Mouse (Mus musculus) liver, embryonic 14.5 days (tissue): ENCODE measurements around the gene Pdc. TPM values are rescaled to one million over a fixed set of nuclear protein-coding genes. Genes with fewer than 3 reads are reported as not detected.
A peak's percentile ranks its signal among the peaks of the same experiment; 100 is the strongest.
"Not testable (repeated sequence)": the region's sequence is repeated elsewhere in the genome, so short reads cannot be mapped to it uniquely, and the experiment has no call there.

ENCODE experiments used
- ATAC-seq: fragments of 200-750 bp; cut with Nextera tagmentation; 2 replicates; pipeline ENCODE4 v1.8.0; 2017; ENCODE audit warnings: moderate number of reproducible peaks, mild to moderate bottlenecking, moderate library complexity; ENCODE audit not compliant: insufficient read depth
- DNase-seq, 3 experiments: peaks; one replicate each; pipeline ENCODE4 v3.0.0-alpha.2; 2012 to 2013; ENCODE audit warnings: low read depth in 3 of 3, low spot score in 3 of 3
- H3K27ac ChIP-seq: fragments of 300-500 bp; sonication (generic); 2 replicates; pipeline ENCODE4 v1.5.1; 2014; ENCODE audit warnings: moderate library complexity, mild to moderate bottlenecking, control low read depth, inconsistent platforms
- H3K27me3 ChIP-seq: fragments of 300-500 bp; sonication (generic); 2 replicates; pipeline ENCODE4 v1.6.1; 2014; ENCODE audit warnings: mild to moderate bottlenecking, low read length, moderate library complexity; ENCODE audit not compliant: control insufficient read depth, insufficient read depth
- H3K36me3 ChIP-seq: fragments of 300-500 bp; sonication (generic); replicated peaks from 2 replicates; pipeline ENCODE4 v1.6.1; 2014; ENCODE audit warnings: low read depth; ENCODE audit not compliant: control insufficient read depth, insufficient read depth
- H3K4me1 ChIP-seq, 2 experiments: fragments of 200-500 bp in 1 of 2; fragments of 300-500 bp in 1 of 2; sonication (generic) in 1 of 2; replicated peaks; 2 replicates each; pipeline ENCODE4 v1.6.1; 2012 to 2014; ENCODE audit warnings: antibody characterized with exemption in 1 of 2, inconsistent platforms in 1 of 2, low read length in 1 of 2; ENCODE audit not compliant: control insufficient read depth in 2 of 2, insufficient read depth in 2 of 2
- H3K4me2 ChIP-seq: fragments of 300-500 bp; sonication (generic); 2 replicates; pipeline ENCODE4 v1.6.1; 2014; ENCODE audit warnings: low read depth, mild to moderate bottlenecking, control low read depth, moderate library complexity
- H3K4me3 ChIP-seq, 2 experiments: fragments of 200-500 bp in 1 of 2; fragments of 300-500 bp in 1 of 2; sonication (generic) in 1 of 2; 2 replicates each; pipeline ENCODE4 v1.5.1; 2012 to 2014; ENCODE audit warnings: low read depth in 2 of 2, low read length in 2 of 2, mild to moderate bottlenecking in 2 of 2, control low read depth in 1 of 2, inconsistent platforms in 1 of 2, moderate library complexity in 1 of 2; ENCODE audit not compliant: insufficient read depth in 1 of 2
- H3K9ac ChIP-seq: fragments of 300-500 bp; sonication (generic); replicated peaks from 2 replicates; pipeline ENCODE4 v1.6.1; 2014; ENCODE audit warnings: mild to moderate bottlenecking, control low read depth, moderate library complexity
- H3K9me3 ChIP-seq: fragments of 300-500 bp; sonication (generic); 2 replicates; pipeline ENCODE4 v1.6.1; 2016; ENCODE audit warnings: low read length, mixed read lengths; ENCODE audit not compliant: control insufficient read depth
- CTCF ChIP-seq: IDR thresholded peaks from 2 replicates; pipeline ENCODE4 v1.5.1; 2016; ENCODE audit warnings: antibody characterized with exemption, low read depth, control low read depth
- EP300 ChIP-seq: IDR thresholded peaks from 2 replicates; pipeline ENCODE4 v1.6.1; 2016; ENCODE audit warnings: antibody characterized with exemption, low read depth
- WGBS: fragments of 180-500 bp; shearing (Covaris S2); extraction: QIAGEN DNeasy Blood & Tissue Kit; methylation state at CpG from one replicate; pipeline ENCODE4 v1.1.7; 2014; ENCODE audit not compliant: insufficient replicate concordance; 5-methylcytosine and 5-hydroxymethylcytosine counted together
- polyA plus RNA-seq, 2 experiments: library from polyadenylated mRNA; depleted of rRNA in 1 of 2; stranded (reverse) in 1 of 2; unstranded in 1 of 2; fragments of >200 nt; fragmentation: Nextera tagmentation in 1 of 2; extraction: Ambion mirVana in 1 of 2; gene quantifications; 2 replicates each; pipeline versions ENCODE4 v1.2.1 to v1.2.3; 2012 to 2014

Pdc gene
- not detected in 2 replicates for polyA plus RNA-seq (2012; rRNA removed)
- not detected in 2 replicates for polyA plus RNA-seq (2014; fragmentation: Nextera tagmentation; extraction: Ambion mirVana)

DNA sequence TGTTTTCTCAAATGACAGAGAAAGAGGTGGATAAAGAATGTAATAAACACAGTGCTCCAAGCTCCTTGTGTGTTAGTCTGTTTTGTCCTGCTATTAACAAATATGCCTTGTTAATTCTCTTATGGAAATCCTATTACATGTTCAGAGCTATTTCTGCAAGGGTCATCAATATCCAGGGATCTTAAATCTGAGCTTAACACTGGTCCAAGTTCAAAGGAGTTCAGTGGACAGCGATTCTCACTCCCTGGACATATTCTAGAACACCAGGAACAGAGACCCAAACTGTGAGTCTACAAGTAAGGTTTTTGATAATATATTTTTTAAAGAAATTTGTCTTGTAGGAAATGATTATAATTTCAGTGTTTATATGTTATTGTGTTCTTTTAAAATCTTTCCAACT is at the start of gene Pdc:
TSS of gene Pdc (plus strand) at position 213 of the 400 bp plus-strand sequence.
- ATAC-seq (no peak), DNase-seq (no peak)
- WGBS, result 62% methylated on average over 1 of the region's 1 CpGs
- no peak within 1 kb of the TSS for H3K9ac ChIP-seq
- no peaks in the 10 kb centered on the region for H3K4me1 ChIP-seq
- no peak within 1 kb of the TSS for H3K27ac ChIP-seq
- H3K4me3 ChIP-seq, result no peak within 1 kb of the TSS
- no peaks in the 10 kb centered on the region for H3K36me3 ChIP-seq
- no peak within 1 kb of the TSS for H3K4me2 ChIP-seq
- TF ChIP-seq EP300 (no peak), CTCF (no peak)
- no peaks in the 10 kb centered on the region for H3K27me3 ChIP-seq
- no peaks in the 10 kb centered on the region for H3K9me3 ChIP-seq

DNA sequence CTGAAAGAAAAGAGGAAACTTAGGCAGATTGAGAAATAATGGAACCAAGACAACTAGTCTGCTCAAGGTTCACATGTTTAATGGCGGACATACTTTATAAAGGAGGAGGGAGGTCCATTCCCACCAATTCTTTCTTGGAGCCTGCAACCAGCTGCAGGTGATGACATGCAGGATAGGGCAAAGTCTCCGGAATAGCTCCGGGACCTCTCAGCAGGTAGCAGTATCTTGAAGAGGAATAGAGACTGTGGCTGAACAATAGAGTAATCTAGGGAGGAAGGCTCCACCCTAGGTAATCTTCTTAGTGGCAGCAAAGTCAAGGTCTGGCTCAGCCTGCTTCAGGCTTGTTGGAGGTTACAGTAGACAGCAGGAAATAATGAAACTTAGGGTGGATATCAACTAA is 25.2 kb upstream of the Pdc start:
- WGBS, result 67% methylated on average over 3 of the region's 3 CpGs
- DNase-seq, H3K4me2 ChIP-seq, H3K9ac ChIP-seq, H3K27me3 ChIP-seq, H3K4me1 ChIP-seq, H3K36me3 ChIP-seq, ATAC-seq, H3K27ac ChIP-seq, H3K9me3 ChIP-seq, H3K4me3 ChIP-seq: not testable (repeated sequence)

DNA sequence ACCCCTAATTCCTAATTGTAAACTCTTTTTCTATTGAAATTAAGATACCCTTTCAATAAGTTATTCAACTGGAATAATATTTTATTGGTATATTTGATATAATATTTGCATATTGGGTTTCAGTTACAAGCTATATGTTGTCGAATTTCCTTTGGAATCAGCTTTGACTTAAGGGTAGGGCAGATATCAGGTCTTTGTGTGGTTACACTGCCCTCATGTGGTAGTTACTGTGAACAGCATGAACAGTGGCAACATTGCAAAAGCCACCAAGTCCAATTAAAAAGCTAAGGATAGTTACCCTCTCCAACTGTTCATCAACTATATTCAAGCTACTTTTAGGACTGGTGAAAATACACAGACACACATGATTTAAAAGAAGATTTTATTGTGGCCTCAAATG is 11.6 kb upstream of the Pdc start:
- TF ChIP-seq CTCF (peak; percentile 51; the same call in 1 of the 2 replicates), EP300 (no peak)
- Histone ChIP-seq H3K4me1 (no peaks in the 10 kb centered on the region), H3K27ac (no peak overlapping the region), H3K27me3 (no peaks in the 10 kb centered on the region), H3K36me3 (no peaks in the 10 kb centered on the region), H3K4me2 (no peak overlapping the region), H3K9ac (no peak overlapping the region), H3K9me3 (no peaks in the 10 kb centered on the region), H3K4me3 (no peak overlapping the region)
- DNase-seq, result peak in 1 of 3 experiments; percentile 1
- ATAC-seq, result no peak
- 44% methylated on average over 1 of the region's 1 CpGs for WGBS

DNA sequence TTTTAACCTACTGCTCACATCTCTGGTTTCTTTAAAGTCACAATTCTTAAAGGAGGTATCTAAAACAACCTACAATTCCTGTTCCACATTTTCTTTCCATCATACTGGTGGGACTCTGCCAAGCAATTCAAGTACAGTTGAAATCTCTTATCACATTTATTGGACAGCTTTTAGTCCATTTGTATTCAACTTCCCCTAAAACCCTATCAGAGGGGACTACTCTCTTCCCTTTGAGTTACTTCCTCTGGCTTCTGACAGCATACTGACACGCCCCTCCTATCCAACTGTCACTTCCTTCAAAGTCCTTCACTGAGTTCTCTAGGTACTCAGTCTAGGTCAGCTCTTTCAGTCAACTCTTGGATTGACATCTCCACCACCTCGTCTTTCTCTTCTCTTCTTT is 15.9 kb downstream of the Pdc start:
- Histone ChIP-seq H3K9me3 (no peaks in the 10 kb centered on the region), H3K4me1 (no peaks in the 10 kb centered on the region), H3K27me3 (no peaks in the 10 kb centered on the region), H3K4me2 (no peak overlapping the region), H3K4me3 (no peak overlapping the region), H3K36me3 (no peaks in the 10 kb centered on the region), H3K27ac (no peak overlapping the region), H3K9ac (no peak overlapping the region)
- WGBS, result 18% methylated on average over 2 of the region's 2 CpGs
- no peak for DNase-seq
- no peak for ATAC-seq
- TF ChIP-seq CTCF (no peak), EP300 (no peak)

DNA sequence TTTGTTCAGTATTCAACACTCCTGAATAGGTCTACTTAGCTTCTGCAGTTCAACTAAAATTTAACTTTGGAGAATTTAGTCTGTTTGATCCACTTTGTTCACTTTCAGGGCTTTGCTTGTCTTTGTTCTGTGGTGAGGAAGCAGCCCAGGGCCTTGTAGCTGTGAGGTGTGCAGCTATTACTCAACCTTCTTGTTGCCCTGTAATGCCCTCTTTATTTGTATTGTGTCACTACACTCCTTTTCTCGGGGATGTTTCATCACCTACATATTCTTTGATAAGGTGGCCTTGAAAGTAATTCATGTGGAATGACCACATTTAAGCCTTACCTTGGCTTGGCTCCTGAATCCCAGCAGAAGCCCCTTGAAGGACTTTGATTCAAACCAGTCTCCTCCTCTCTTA is 41.6 kb downstream of the Pdc start:
- no peaks in the 10 kb centered on the region for H3K36me3 ChIP-seq
- no peak overlapping the region for H3K27ac ChIP-seq
- ATAC-seq, result no peak
- TF ChIP-seq EP300 (no peak), CTCF (no peak)
- 58% methylated on average over 1 of the region's 1 CpGs for WGBS
- H3K9me3 ChIP-seq, result no peaks in the 10 kb centered on the region
- no peak for DNase-seq
- no peaks in the 10 kb centered on the region for H3K27me3 ChIP-seq
- H3K4me3 ChIP-seq, result no peak overlapping the region
- H3K9ac ChIP-seq, result no peak overlapping the region
- no peak overlapping the region for H3K4me2 ChIP-seq
- H3K4me1 ChIP-seq, result no peaks in the 10 kb centered on the region
